18 mouse cellular contexts compared by ENCODE assay signal in the genomic region with DNA sequence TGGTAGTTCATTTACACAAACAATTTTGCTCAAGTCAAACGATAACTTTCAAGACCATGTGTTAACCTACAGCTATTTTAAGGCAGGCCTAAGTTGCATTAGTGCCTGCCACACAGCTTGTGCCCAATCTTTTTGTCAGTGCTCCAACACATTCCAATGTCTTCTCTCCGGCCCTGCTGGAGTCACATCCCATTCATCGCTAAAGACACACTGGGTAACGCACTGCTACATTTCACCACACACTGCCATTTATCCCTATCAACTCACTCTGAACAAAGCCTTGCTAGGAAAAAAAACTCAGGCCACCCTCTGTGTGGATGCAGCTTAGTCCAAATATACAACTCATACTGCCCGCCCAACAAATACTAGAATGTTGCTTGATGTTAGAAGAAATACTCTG. TPM values are rescaled to one million over a fixed set of nuclear protein-coding genes. Genes with fewer than 3 reads are reported as not detected.
DNase-seq lines count a peak whose midpoint lies in the region; ATAC-seq and TF ChIP-seq lines count a peak whose summit lies in the region.
"Had no signal": no experiment of that assay in that cellular context is flagged by ENCODE, and none has a peak within 500 bp of the region (broad histone marks: within the 10 kb centered on the region; RNA-seq: fewer than 3 reads in every experiment).

No protein-coding gene starts in this region.

- H3K27ac ChIP-seq in kidney, adult 2 months (ENCODE audit: insufficient read depth, low read depth, low read length): peak overlapping the region; percentile 47; the same call in 1 of the 2 replicates
- peak overlapping the region; percentile 90 for H3K27ac ChIP-seq in heart, postnatal 0 days (ENCODE audit: low read depth)
- H3K27ac ChIP-seq: embryonic facial prominence, embryonic 12.5 days; intestine, embryonic 15.5 days; left cerebral cortex, adult 2 months; liver, embryonic 12.5 days; macrophage; neural tube, embryonic 13.5 days had no signal

- ATAC-seq in heart, postnatal 0 days (ENCODE audit: insufficient read depth, low read depth): peak; percentile 73
- ATAC-seq: intestine, embryonic 15.5 days; liver, embryonic 12.5 days had no signal

- no peak; the same call in 1 of the 2 replicates for TF ChIP-seq EP300 in heart, postnatal 0 days (IDR thresholded peaks at IDR 0.05; ENCODE audit: low read depth)

- DNase-seq in kidney, adult 2 months: no peak
- no peak for DNase-seq in kidney, adult 11 months
- peak; percentile 26 for DNase-seq in brain, adult 2 months (ENCODE audit: low read depth, low spot score)
- peak; percentile 65 to 70 for DNase-seq in heart, adult 9 months (ENCODE audit: low spot score in 2 of 2)
- no peak for DNase-seq in heart, postnatal 0 days (ENCODE audit: low spot score)
- DNase-seq in cerebellum, postnatal 36 days: no peak
- DNase-seq in cerebellum, adult 11-12 months: no peak
- DNase-seq: cerebellum, adult 11 months; gastrocnemius, postnatal 10 days; right cerebral cortex, postnatal 25 days had no signal

- H3K27me3 ChIP-seq in kidney, adult 2 months (replicated peaks; ENCODE audit: control insufficient read depth, insufficient read depth, low read length): no peaks in the 10 kb centered on the region
- no peaks in the 10 kb centered on the region for H3K27me3 ChIP-seq in heart, postnatal 0 days (ENCODE audit: control insufficient read depth, insufficient read depth, low read length)
- H3K27me3 ChIP-seq: embryonic facial prominence, embryonic 12.5 days; intestine, embryonic 15.5 days; liver, embryonic 12.5 days; neural tube, embryonic 13.5 days had no signal

- peak overlapping the region; percentile 47 for H3K4me2 ChIP-seq in heart, postnatal 0 days (ENCODE audit: low read depth, low read length)
- H3K4me2 ChIP-seq: embryonic facial prominence, embryonic 12.5 days; intestine, embryonic 15.5 days; liver, embryonic 12.5 days; midbrain, embryonic 11.5 days; neural tube, embryonic 13.5 days had no signal

- no peak for TF ChIP-seq POLR2A in kidney, adult 2 months (IDR thresholded peaks at IDR 0.05; ENCODE audit: low read depth, low read length)

- H3K4me3 ChIP-seq in kidney, adult 2 months (ENCODE audit: insufficient read depth, low read depth, low read length): no peak overlapping the region
- 0 out of 2 replicates have a peak overlapping the region, but pooled peaks have one; percentile 1 for H3K4me3 ChIP-seq in heart, postnatal 0 days (ENCODE audit: low read depth, low read length)
- H3K4me3 ChIP-seq: embryonic facial prominence, embryonic 12.5 days; intestine, embryonic 15.5 days; left cerebral cortex, adult 2 months; liver, embryonic 12.5 days; neural tube, embryonic 13.5 days had no signal

- H3K9ac ChIP-seq in heart, postnatal 0 days (replicated peaks; ENCODE audit: low read depth, low read length): no peak overlapping the region
- H3K9ac ChIP-seq: embryonic facial prominence, embryonic 12.5 days; intestine, embryonic 15.5 days; liver, embryonic 12.5 days; neural tube, embryonic 13.5 days had no signal

- H3K36me3 ChIP-seq in kidney, adult 2 months (ENCODE audit: control insufficient read depth, insufficient read depth, low read length): no peaks in the 10 kb centered on the region; the same call in 1 of the 2 replicates
- H3K36me3 ChIP-seq in heart, postnatal 0 days (replicated peaks; ENCODE audit: control insufficient read depth, insufficient read depth, low read length): peaks cover 14% of the 10 kb centered on the region; the same call in 1 of the 2 replicates
- H3K36me3 ChIP-seq: embryonic facial prominence, embryonic 12.5 days; G1E; intestine, embryonic 15.5 days; liver, embryonic 12.5 days; neural tube, embryonic 13.5 days had no signal

- no peaks in the 10 kb centered on the region for H3K9me3 ChIP-seq in heart, postnatal 0 days (replicated peaks; ENCODE audit: control insufficient read depth, low read length)
- H3K9me3 ChIP-seq: embryonic facial prominence, embryonic 12.5 days; G1E; intestine, embryonic 15.5 days; liver, embryonic 12.5 days; neural tube, embryonic 13.5 days had no signal

- peaks cover 27% of the 10 kb centered on the region for H3K4me1 ChIP-seq in kidney, adult 2 months (ENCODE audit: control insufficient read depth, insufficient read depth, low read length)
- peaks cover 55% of the 10 kb centered on the region for H3K4me1 ChIP-seq in heart, postnatal 0 days (ENCODE audit: control insufficient read depth, insufficient read depth)
- H3K4me1 ChIP-seq: liver, embryonic 12.5 days had no signal

- 33% methylated on average over 5 of the region's 5 CpGs for WGBS in kidney, adult 2 months
- 27% methylated on average over 5 of the region's 5 CpGs for WGBS in heart, postnatal 0 days

- no peak for TF ChIP-seq CTCF in kidney, adult 2 months (conservative IDR thresholded peaks at IDR 0.05; ENCODE audit: insufficient read depth, insufficient read length, low read depth, low read length)
- no peak for TF ChIP-seq CTCF in heart, postnatal 0 days (IDR thresholded peaks at IDR 0.05; ENCODE audit: low read depth)

RNA-seq across cellular contexts. Expression of a gene that starts 11.5 kb away (rescaled TPM):
- 118 and 140 TPM in 2 replicates for polyA plus RNA-seq in kidney, adult 2 months (2012; rRNA removed)
- 262 and 271 TPM in 2 replicates for total RNA-seq in heart, postnatal 0 days (2014; rRNA removed; ENCODE audit: low replicate concordance)
- 118 and 121 TPM in 2 replicates for polyA plus RNA-seq in heart, postnatal 0 days (2015; fragmentation: Nextera tagmentation; extraction: Ambion mirVana)

Comparison
In these comparisons a context has a peak if more than half of its experiments do, and no peak if none do; other contexts are left out.
1. DNase-seq: peak in brain, adult 2 months (single experiment) and heart, adult 9 months (2 of 2); none in kidney, adult 2 months (single experiment), kidney, adult 11 months (single experiment), heart, postnatal 0 days (single experiment), cerebellum, postnatal 36 days (0 of 2) and cerebellum, adult 11-12 months (single experiment).